Mouse (Mus musculus) natural killer cell, adult 2 months (primary cell): ENCODE results near the gene U2af1l4.

Experiments used
- DNase-seq, 2 experiments: peaks; one replicate each; pipeline ENCODE4 v3.0.0; 2022; ENCODE audit warnings: low spot score in 2 of 2

The U2af1l4 gene

DNA sequence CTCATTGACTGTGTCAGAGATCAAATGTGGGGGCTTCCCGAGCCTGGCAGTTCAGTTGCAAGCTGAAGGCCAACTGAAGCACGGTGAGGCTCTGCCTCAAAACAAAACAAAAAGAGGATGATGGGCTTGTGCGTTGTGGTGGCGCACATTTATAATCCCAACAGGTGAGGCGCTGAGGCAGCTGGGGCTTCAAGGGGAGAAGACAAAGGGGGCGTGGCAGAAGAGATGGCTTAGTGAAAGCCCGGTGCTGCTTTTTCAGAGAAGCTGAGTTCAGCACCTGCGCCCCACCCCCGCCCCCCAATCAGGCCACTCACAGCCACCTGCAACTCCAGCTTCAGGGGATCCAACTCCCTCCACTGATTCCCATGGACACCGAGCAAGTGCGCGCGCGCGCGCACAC, 45.4 kb downstream of the U2af1l4 start:
- no peak for DNase-seq

DNA sequence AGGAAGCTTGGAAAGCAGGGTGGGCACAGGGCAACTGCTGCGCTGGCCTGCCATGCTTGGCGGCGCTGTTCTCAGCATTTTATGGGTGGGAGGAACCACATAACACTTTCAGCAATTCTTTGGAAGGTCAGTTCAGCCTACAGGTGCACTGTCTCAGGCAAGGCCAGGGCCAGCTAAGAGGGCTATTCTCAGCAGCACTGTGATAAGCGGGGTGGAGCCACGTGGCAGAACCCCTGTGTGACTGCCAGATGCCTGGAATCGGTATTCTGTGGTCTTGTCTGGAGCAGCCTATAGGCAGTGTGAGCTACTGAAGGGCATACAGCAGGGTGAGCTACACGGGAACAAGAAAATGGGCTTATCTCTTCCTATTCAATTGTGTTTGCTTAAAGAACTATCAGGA, 46.9 kb downstream of the U2af1l4 start:
- DNase-seq: no peak

GRCm38 (mm10) chr7:30612654-30613402, 49.7 kb downstream of the U2af1l4 start, which contains the start of gene Upk1a:
Gene Upk1a (minus strand): TSS chr7:30612847.
- no peak for DNase-seq

DNA sequence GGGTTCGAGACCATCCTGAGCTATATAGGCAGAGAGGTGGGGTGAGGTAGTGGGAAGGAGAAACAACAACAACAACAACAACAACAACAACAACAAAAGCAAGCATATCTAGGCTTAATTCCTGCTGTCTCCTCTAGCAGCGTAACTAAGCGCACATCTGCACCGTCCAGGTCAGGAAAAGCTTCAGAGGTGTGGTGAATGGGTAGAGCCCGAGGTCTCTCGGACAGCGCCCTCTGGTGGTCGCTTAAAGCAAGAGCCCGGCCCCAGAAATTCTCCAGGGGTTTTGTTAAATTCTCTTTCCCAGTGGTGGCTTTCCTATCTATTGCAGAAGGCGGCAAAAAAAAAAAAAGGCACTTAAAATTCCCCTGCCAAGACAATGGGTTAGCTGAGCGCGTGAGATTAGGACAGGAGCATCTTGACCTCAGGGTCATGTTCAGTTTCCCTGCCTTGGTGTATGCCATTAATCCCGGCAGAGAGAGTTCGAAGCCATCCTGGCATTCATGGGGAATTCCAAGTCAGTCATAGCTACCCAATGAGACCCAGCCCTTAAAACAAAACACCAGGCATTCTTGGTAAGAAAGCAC, 50.5 kb downstream of the U2af1l4 start:
- peak; percentile 39 to 56 for DNase-seq

DNA sequence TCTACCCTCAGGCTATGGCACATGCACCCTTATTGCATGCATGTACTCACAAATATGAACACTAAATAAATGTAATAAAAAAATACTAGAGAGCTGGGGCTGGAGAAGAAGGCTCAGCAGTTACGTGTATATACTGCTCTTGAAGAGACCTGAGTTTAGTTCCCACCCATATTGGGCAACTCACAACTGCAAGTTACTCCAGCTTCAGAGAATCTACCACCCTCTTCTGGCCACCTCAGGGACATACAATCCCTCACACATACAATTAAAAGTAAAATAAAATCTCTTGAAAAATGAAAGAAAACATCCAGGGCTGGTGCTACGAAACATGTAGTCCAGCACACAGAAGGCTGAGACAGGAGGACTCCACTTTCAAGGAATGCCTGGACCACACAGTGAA, 51.4 kb downstream of the U2af1l4 start:
- peak in 1 of 2 experiments; percentile 13 for DNase-seq
